Mouse (Mus musculus) heart, adult 2 months (tissue): ENCODE measurements around the gene Tfdp2. TPM values are rescaled to one million over a fixed set of nuclear protein-coding genes. Genes with fewer than 3 reads are reported as not detected.

Source experiments
- DNase-seq, 2 experiments: peaks; one replicate each; pipeline ENCODE4 v3.0.0; 2021
- H3K27ac ChIP-seq: fragments of 200-600 bp; 2 replicates; pipeline ENCODE4 v1.8.1; 2022
- H3K27me3 ChIP-seq: fragments of 200-500 bp; 2 replicates; pipeline ENCODE4 v1.6.1; 2012; ENCODE audit warnings: mild to moderate bottlenecking, low read length, inconsistent platforms, mixed read lengths; ENCODE audit not compliant: control insufficient read depth, insufficient read depth
- H3K36me3 ChIP-seq: fragments of 200-500 bp; 2 replicates; pipeline ENCODE4 v1.6.1; 2012; ENCODE audit warnings: low read length, inconsistent platforms; ENCODE audit not compliant: control insufficient read depth, insufficient read depth
- H3K4me1 ChIP-seq: fragments of 200-500 bp; 2 replicates; pipeline ENCODE4 v1.6.1; 2011; ENCODE audit warnings: low read length; ENCODE audit not compliant: control insufficient read depth, insufficient read depth
- H3K4me3 ChIP-seq: fragments of 200-600 bp; 2 replicates; pipeline ENCODE4 v1.8.1; 2022
- H3K79me2 ChIP-seq: fragments of 200-500 bp; replicated peaks from 2 replicates; pipeline ENCODE4 v1.6.1; 2012; ENCODE audit warnings: mild to moderate bottlenecking, inconsistent platforms, low read length, moderate library complexity, mixed read lengths; ENCODE audit not compliant: control insufficient read depth, insufficient read depth
- H3K9ac ChIP-seq: fragments of 200-500 bp; 2 replicates; pipeline ENCODE4 v1.6.1; 2012; ENCODE audit warnings: low read depth, mild to moderate bottlenecking, control low read depth, inconsistent platforms, low read length, mixed read lengths
- CTCF ChIP-seq: fragments of 200-600 bp; IDR thresholded peaks from 2 replicates; pipeline ENCODE4 v1.8.1; 2022; ENCODE audit warnings: antibody characterized with exemption, mild to moderate bottlenecking, moderate library complexity
- EP300 ChIP-seq: fragments of 200-500 bp; IDR thresholded peaks from 2 replicates; pipeline ENCODE4 v1.6.1; 2011; ENCODE audit warnings: low read depth, low read length, control low read depth; ENCODE audit not compliant: insufficient read depth
- POLR2A ChIP-seq: fragments of 200-500 bp; IDR thresholded peaks from 2 replicates; pipeline ENCODE4 v1.6.1; 2011; ENCODE audit warnings: mild to moderate bottlenecking, low read depth, low read length, control low read depth; ENCODE audit not compliant: insufficient read depth
- WGBS: fragments of 180-500 bp; shearing (Covaris S2); methylation state at CpG from one replicate; pipeline ENCODE4 v1.1.7; 2018; 5-methylcytosine and 5-hydroxymethylcytosine counted together
- intact Hi-C: fragments of 180-260 bp; cut with DNase I; formaldehyde crosslinking; loops from one replicate; pipeline ENCODE4 v1.15.1; 2025
- polyA plus RNA-seq: library from polyadenylated mRNA; depleted of rRNA; stranded (reverse); fragments of >200 nt; gene quantifications from 2 replicates; pipeline ENCODE4 v1.2.3, GENCODE M21; 2012
- total RNA-seq, 2 experiments: library from RNA; stranded (reverse); gene quantifications; 2 replicates each; pipeline ENCODE4 v1.2.3; 2021

The Tfdp2 gene
- total and polyA plus RNA-seq, 3 experiments: 18.5 to 131 (median 83.4) TPM

DNA sequence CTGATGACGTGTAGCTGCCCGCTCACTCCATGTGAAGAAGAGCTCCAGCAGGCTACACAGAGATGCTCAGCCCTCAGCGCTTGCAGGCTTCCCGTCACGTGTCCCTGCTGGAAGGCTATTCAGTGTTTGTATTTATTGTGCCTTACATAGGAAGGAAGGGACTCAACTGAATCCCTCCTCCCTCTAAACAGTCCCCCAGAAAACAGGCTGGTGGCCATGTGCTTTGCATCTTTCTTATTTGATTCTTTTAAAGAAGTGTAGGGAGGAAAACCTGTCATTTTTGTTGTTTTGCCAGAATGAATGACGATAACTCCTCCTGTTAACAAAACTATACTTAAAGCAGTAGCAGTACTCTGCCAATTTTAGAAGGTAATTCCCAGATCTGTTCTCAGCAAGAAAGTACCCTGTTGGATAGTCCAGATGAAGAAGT lies 124.5 kb downstream of the Tfdp2 start:
- 67% methylated on average over 6 of the region's 6 CpGs for WGBS

DNA sequence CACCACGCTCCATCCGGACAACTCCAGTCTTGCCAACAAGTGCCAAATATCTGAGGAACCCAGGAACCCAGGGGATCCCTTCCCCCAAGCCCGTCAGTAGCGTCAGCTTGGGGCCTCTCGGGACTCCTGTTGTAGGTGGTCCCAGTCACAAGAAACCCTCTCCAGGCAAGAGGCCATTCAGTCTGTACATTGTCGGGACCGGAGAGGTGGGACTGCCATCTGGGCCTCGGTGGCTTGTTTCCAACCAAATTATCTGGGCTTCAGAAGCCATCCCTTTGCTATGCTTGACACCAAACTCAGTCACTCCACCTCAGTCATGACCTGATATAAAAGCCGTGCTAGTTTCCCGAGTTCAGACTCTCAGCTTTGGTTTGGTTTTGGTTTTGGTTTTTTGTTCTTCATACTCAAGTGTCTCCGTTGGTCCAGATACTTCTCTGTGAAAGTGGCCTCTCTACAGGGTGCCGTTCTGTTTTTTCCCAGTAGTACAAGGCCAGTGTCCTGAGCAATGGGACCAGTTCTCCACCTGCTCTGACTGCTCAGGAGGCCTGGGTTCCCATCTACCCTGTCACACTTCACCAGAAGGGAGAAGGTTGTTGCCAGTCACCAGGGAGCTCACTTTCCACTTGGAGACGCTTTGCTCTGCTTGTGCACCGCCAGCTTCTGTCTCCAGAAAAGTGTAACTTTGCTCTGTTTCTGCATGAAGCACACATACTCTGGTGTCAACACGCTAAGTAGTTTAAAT lies 126.5 kb downstream of the Tfdp2 start:
- Histone ChIP-seq H3K36me3 (no peaks in the 10 kb centered on the region), H3K79me2 (no peaks in the 10 kb centered on the region), H3K9ac (no peak overlapping the region), H3K27ac (no peak overlapping the region), H3K27me3 (no peaks in the 10 kb centered on the region), H3K4me1 (peaks cover 4% of the 10 kb centered on the region), H3K4me3 (no peak overlapping the region)
- 90% methylated on average over 15 of the region's 15 CpGs for WGBS
- no peak for TF ChIP-seq CTCF
- TF ChIP-seq POLR2A: no peak
- no peak for TF ChIP-seq EP300
- DNase-seq: no peak
- intact Hi-C loops: no loop called here

More for the DNA sequence above, 124.5 kb downstream of the Tfdp2 start:
- Histone ChIP-seq H3K27ac (no peak overlapping the region), H3K9ac (no peak overlapping the region), H3K4me1 (no peaks in the 10 kb centered on the region), H3K4me3 (no peak overlapping the region), H3K79me2 (no peaks in the 10 kb centered on the region), H3K36me3 (no peaks in the 10 kb centered on the region), H3K27me3 (no peaks in the 10 kb centered on the region)
- TF ChIP-seq POLR2A: no peak
- TF ChIP-seq CTCF: no peak
- no peak for DNase-seq
- intact Hi-C loops: no loop called here

DNA sequence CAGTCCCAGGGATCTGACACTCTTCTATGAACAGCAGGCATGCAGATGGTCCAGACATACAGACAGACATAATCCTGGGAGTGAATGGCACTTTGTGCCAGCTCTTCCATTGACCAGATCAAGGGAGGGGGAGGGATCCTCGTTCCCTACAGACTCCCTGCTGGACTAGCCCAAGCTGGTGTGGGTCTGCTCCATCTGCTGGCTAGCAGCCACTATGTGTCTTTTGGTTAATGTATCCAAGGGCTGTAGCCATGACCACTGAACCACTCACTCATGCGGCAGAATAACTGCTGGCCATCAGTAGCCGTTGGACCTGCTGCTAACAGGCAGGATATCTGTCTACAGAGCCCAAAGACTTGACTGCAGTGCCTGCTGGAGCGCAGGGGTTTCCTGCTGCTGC lies 128.4 kb downstream of the Tfdp2 start:
- Histone ChIP-seq H3K27ac (no peak overlapping the region), H3K27me3 (no peaks in the 10 kb centered on the region), H3K36me3 (no peaks in the 10 kb centered on the region), H3K79me2 (no peaks in the 10 kb centered on the region), H3K4me1 (peaks cover 4% of the 10 kb centered on the region), H3K4me3 (no peak overlapping the region), H3K9ac (no peak overlapping the region)
- no peak for DNase-seq
- intact Hi-C loops: no loop called here
- WGBS: 53% methylated on average over 4 of the region's 4 CpGs
- no peak for TF ChIP-seq POLR2A

DNA sequence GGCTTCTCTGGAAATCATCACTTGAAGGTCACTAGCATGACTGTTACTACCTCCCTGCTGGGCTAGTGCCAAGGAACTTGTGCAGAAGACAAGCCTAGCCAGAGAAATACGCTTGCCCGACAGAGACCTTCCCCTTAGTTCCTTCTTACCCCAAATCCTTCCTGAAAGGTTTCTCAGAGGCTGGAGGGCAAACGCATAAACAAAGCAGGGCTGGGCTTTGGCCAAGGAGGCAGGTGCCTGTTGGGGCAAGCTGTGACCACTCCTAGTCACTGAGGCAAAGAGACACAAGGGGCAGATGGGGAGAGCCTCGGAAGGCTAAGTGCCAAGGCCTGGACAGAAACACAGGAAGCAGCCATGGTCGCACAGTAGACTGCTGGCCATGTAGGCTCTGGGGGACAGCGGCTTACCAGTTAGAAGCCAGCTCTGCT lies 130.4 kb downstream of the Tfdp2 start:
- Histone ChIP-seq H3K4me3 (no peak overlapping the region), H3K27me3 (no peaks in the 10 kb centered on the region), H3K79me2 (no peaks in the 10 kb centered on the region), H3K36me3 (no peaks in the 10 kb centered on the region), H3K27ac (no peak overlapping the region), H3K4me1 (peaks cover 4% of the 10 kb centered on the region), H3K9ac (no peak overlapping the region)
- no peak for TF ChIP-seq CTCF
- intact Hi-C loops: no loop called here
- peak; percentile 34 to 37 for DNase-seq
- 18% methylated on average over 6 of the region's 6 CpGs for WGBS

DNA sequence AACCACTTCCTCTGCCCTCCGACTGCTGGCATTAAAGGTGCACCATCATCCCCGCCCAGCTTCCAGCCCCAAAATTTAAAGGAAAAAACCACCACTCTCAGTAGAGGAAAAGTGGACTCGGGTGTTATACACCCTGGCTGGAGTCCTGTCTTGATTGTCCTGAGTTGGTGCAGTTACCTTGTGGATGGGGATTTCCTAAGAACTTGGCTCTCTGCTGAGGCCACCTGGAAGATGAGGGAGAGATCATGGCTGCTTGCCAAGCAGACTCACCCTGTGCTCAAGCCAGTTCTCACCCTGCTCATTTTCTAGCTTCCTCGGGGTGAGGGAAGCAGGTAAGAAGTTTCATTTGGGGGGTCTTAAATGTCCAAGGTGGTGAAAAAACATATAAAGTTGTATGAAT lies 132.2 kb downstream of the Tfdp2 start:
- no peaks in the 10 kb centered on the region for H3K36me3 ChIP-seq
- intact Hi-C loops: no loop called here
- DNase-seq: no peak
- H3K9ac ChIP-seq: no peak overlapping the region
- H3K27ac ChIP-seq: no peak overlapping the region
- H3K4me1 ChIP-seq: peaks cover 4% of the 10 kb centered on the region
- no peak overlapping the region for H3K4me3 ChIP-seq
- H3K27me3 ChIP-seq: no peaks in the 10 kb centered on the region
- 74% methylated on average over 4 of the region's 4 CpGs for WGBS
- no peak for TF ChIP-seq CTCF
- no peak for TF ChIP-seq EP300
- TF ChIP-seq POLR2A: no peak
- H3K79me2 ChIP-seq: no peaks in the 10 kb centered on the region

DNA sequence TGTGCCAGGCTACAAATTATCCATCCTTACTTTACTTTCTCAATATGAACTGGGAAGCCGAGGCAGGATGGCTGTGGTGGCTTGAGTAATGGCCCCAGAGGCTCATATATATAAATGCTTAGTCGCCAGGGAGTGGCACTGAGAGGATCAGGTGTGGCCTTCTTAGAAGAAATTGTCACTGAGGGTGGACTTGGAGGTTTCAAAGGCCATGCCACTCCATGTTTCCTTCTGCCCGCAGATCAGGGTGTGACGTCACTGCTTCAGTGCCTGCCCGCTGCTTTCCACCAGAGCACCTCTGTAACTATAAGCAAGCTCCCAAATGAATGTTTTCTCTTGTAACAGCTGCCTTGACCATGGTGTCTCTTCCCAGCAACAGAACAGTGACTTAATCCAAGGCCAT lies 135.1 kb downstream of the Tfdp2 start:
- intact Hi-C loops: no loop called here
- no peak for TF ChIP-seq POLR2A
- peaks cover 4% of the 10 kb centered on the region for H3K4me1 ChIP-seq
- H3K79me2 ChIP-seq: no peaks in the 10 kb centered on the region
- no peak overlapping the region for H3K27ac ChIP-seq
- H3K4me3 ChIP-seq: no peak overlapping the region
- no peak overlapping the region for H3K9ac ChIP-seq
- 91% methylated on average over 5 of the region's 5 CpGs for WGBS
- no peaks in the 10 kb centered on the region for H3K27me3 ChIP-seq
- DNase-seq: no peak
- no peaks in the 10 kb centered on the region for H3K36me3 ChIP-seq
